Mouse (Mus musculus): ENCODE measurements around the gene Zc3h18.

Zc3h18 gene

GRCm38 (mm10) chr8:122347811-122348552 is 28.4 kb upstream of the Zc3h18 start:
- no peak for DNase-seq (ENCODE audit: low spot score)

GRCm38 (mm10) chr8:122349357-122350297 is 26.8 kb upstream of the Zc3h18 start:
- no peak for DNase-seq (ENCODE audit: low spot score)

GRCm38 (mm10) chr8:122350309-122351089 is 25.9 kb upstream of the Zc3h18 start:
- DNase-seq (ENCODE audit: low spot score): no peak

- no peak for DNase-seq (ENCODE audit: low spot score)
These were observed 22.3 kb upstream of the Zc3h18 start for GRCm38 (mm10) chr8:122354157-122354556.

- DNase-seq (ENCODE audit: low spot score): no peak
These were observed 20.5 kb upstream of the Zc3h18 start for GRCm38 (mm10) chr8:122355642-122356606.

GRCm38 (mm10) chr8:122357202-122357601 is 19.2 kb upstream of the Zc3h18 start:
- no peak for DNase-seq (ENCODE audit: low spot score)

GRCm38 (mm10) chr8:122357641-122358040 is 18.8 kb upstream of the Zc3h18 start:
- no peak for DNase-seq (ENCODE audit: low spot score)

- no peak for DNase-seq (ENCODE audit: low spot score)
These were observed 17.2 kb upstream of the Zc3h18 start for GRCm38 (mm10) chr8:122359111-122359775.

- no peak for DNase-seq (ENCODE audit: low spot score)
These were observed 15.6 kb upstream of the Zc3h18 start, which contains the start of gene Trhr2 for GRCm38 (mm10) chr8:122360696-122361416. Trhr2 (minus strand) TSS chr8:122360746.

- DNase-seq (ENCODE audit: low spot score): no peak
These were observed 14.1 kb upstream of the Zc3h18 start for GRCm38 (mm10) chr8:122362271-122362670.

GRCm38 (mm10) chr8:122362967-122363366 is 13.4 kb upstream of the Zc3h18 start:
- DNase-seq (ENCODE audit: low spot score): no peak

- no peak for DNase-seq (ENCODE audit: low spot score)
These were observed 7.9 kb upstream of the Zc3h18 start for GRCm38 (mm10) chr8:122368494-122368893.

- DNase-seq (ENCODE audit: low spot score): peak; percentile 82
These were observed 6.7 kb upstream of the Zc3h18 start for GRCm38 (mm10) chr8:122369665-122370064.

GRCm38 (mm10) chr8:122371706-122372105 is 4.7 kb upstream of the Zc3h18 start:
- no peak for DNase-seq (ENCODE audit: low spot score)

GRCm38 (mm10) chr8:122375320-122375719 is 1.1 kb upstream of the Zc3h18 start:
- no peak for DNase-seq (ENCODE audit: low spot score)

GRCm38 (mm10) chr8:122375751-122376364 is 551 bp upstream of the Zc3h18 start:
- DNase-seq (ENCODE audit: low spot score): no peak

GRCm38 (mm10) chr8:122383039-122383438 is 6.6 kb downstream of the Zc3h18 start:
- DNase-seq (ENCODE audit: low spot score): no peak

- peak; percentile 18 for DNase-seq (ENCODE audit: low spot score)
These were observed 12.9 kb downstream of the Zc3h18 start for GRCm38 (mm10) chr8:122389357-122389756.

- no peak for DNase-seq (ENCODE audit: low spot score)
These were observed 14.3 kb downstream of the Zc3h18 start for GRCm38 (mm10) chr8:122390758-122391157.

Measured in embryo, embryonic 10.5 days (tissue).